Comparison of ENCODE assay signal across 5 mouse cellular contexts in the genomic region with DNA sequence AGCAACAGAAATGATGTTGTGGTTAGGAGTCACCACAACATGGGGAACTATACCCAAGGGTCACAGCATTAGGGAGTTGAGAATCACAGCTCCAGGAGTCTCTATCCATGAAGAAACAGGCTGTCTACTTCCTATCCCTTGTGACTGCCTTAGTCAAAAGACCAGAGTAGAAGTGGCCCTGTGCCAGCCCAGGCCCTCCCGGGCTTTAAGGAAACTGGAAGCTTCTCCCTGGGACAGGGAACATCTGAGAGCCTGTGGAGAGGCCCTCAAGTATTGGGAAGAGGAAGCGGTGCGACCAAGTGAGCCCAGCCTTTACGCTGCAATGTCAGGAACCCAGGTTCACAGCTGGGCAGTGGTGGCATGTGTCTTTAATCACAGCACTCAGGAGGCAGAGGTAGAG.
"Had no signal": no experiment of that assay in that cellular context is flagged by ENCODE, and none has a peak within 500 bp of the region (broad histone marks: within the 10 kb centered on the region; RNA-seq: fewer than 3 reads in every experiment).

No protein-coding gene starts in this region.

- DNase-seq: kidney, adult 11 months; kidney, postnatal 14 days; layer of hippocampus, adult 9-11 months; left cerebral cortex, postnatal 4 days; lung, embryonic 14.5 days had no signal
